Mouse (Mus musculus) kidney, adult 2 months (tissue): ENCODE measurements at regions not wholly inside any gene's neighbourhood (a gene's known extent, or its start where the extent isn't known, plus 50 kb on each side); places are given as distances from the start of the nearest gene placed in this dataset.

Experiments
- CTCF ChIP-seq: fragments of 200-500 bp; conservative IDR thresholded peaks from 2 replicates; pipeline ENCODE4 v1.5.1; 2011; ENCODE audit warnings: low read depth, mild to moderate bottlenecking, control low read depth, low read length, moderate library complexity, mixed read lengths; ENCODE audit not compliant: insufficient read depth, insufficient read length
- POLR2A ChIP-seq: fragments of 200-500 bp; IDR thresholded peaks from one replicate; pipeline ENCODE4 v1.6.1; 2011; ENCODE audit warnings: low read depth, low read length, control low read depth

- TF ChIP-seq CTCF (no peak), POLR2A (no peak)
Measured at GRCm38 (mm10) chr3:130863376-130863775, 133.2 kb upstream of the Rpl34 start.
